Mouse (Mus musculus) lung, embryonic 16.5 days (tissue): ENCODE results near the gene Osbpl10. TPM values are rescaled to one million over a fixed set of nuclear protein-coding genes. Genes with fewer than 3 reads are reported as not detected.
A peak's percentile ranks its signal among the peaks of the same experiment; 100 is the strongest.

Experiments
- ATAC-seq: fragments of 200-750 bp; cut with Nextera tagmentation; 2 replicates; pipeline ENCODE4 v1.8.0; 2017; ENCODE audit warnings: low read depth, mild to moderate bottlenecking, moderate library complexity
- H3K27ac ChIP-seq: fragments of 300-500 bp; sonication (generic); 2 replicates; pipeline ENCODE4 v1.5.1; 2014; ENCODE audit warnings: mild to moderate bottlenecking, control low read depth, low read length
- H3K27me3 ChIP-seq: fragments of 300-500 bp; sonication (generic); 2 replicates; pipeline ENCODE4 v1.6.1; 2014; ENCODE audit warnings: low read depth, low read length, mixed read lengths; ENCODE audit not compliant: control insufficient read depth, insufficient read depth
- H3K36me3 ChIP-seq: fragments of 300-500 bp; sonication (generic); 2 replicates; pipeline ENCODE4 v1.6.1; 2014; ENCODE audit warnings: low read length; ENCODE audit not compliant: control insufficient read depth, insufficient read depth
- H3K4me1 ChIP-seq: fragments of 300-500 bp; sonication (generic); replicated peaks from 2 replicates; pipeline ENCODE4 v1.6.1; 2014; ENCODE audit warnings: low read length, mixed read lengths; ENCODE audit not compliant: control insufficient read depth, insufficient read depth
- H3K4me2 ChIP-seq: fragments of 300-500 bp; sonication (generic); 2 replicates; pipeline ENCODE4 v1.6.1; 2014; ENCODE audit warnings: low read depth, low read length, control low read depth
- H3K4me3 ChIP-seq: fragments of 300-500 bp; sonication (generic); 2 replicates; pipeline ENCODE4 v1.5.1; 2014; ENCODE audit warnings: mild to moderate bottlenecking, low read length, control low read depth
- H3K9ac ChIP-seq: fragments of 300-500 bp; sonication (generic); 2 replicates; pipeline ENCODE4 v1.6.1; 2014; ENCODE audit warnings: low read length, control low read depth
- H3K9me3 ChIP-seq: fragments of 300-500 bp; sonication (generic); 2 replicates; pipeline ENCODE4 v1.6.1; 2016; ENCODE audit warnings: low read length; ENCODE audit not compliant: control insufficient read depth
- WGBS: fragments of 180-500 bp; shearing (Covaris S2); extraction: QIAGEN DNeasy Blood & Tissue Kit; methylation state at CpG from one replicate; pipeline ENCODE4 v1.1.7; 2014; 5-methylcytosine and 5-hydroxymethylcytosine counted together
- polyA plus RNA-seq: library from polyadenylated mRNA; unstranded; fragments of >200 nt; fragmentation: Nextera tagmentation; extraction: Ambion mirVana; gene quantifications from 2 replicates; pipeline ENCODE4 v1.2.1, GENCODE M21; 2015

The Osbpl10 gene
- polyA plus RNA-seq, 1 experiment from 2014 or later = 2.2 TPM

GRCm38 (mm10) chr9:114944642-114945041 lies 33.7 kb upstream of the Osbpl10 start:
- Histone ChIP-seq H3K36me3 (no peaks in the 10 kb centered on the region), H3K27ac (no peak overlapping the region), H3K9me3 (no peaks in the 10 kb centered on the region), H3K27me3 (no peaks in the 10 kb centered on the region), H3K4me1 (no peaks in the 10 kb centered on the region), H3K9ac (no peak overlapping the region), H3K4me2 (no peak overlapping the region), H3K4me3 (no peak overlapping the region)
- ATAC-seq = no peak
- WGBS = 90% methylated on average over 3 of the region's 3 CpGs

- H3K4me1 ChIP-seq = no peaks in the 10 kb centered on the region
These were observed 32.8 kb upstream of the Osbpl10 start for GRCm38 (mm10) chr9:114945576-114945975.

GRCm38 (mm10) chr9:114948395-114948794 lies 30.0 kb upstream of the Osbpl10 start:
- H3K9ac ChIP-seq = no peak overlapping the region
- no peaks in the 10 kb centered on the region for H3K4me1 ChIP-seq
- no peaks in the 10 kb centered on the region for H3K36me3 ChIP-seq
- no peaks in the 10 kb centered on the region for H3K9me3 ChIP-seq
- no peak overlapping the region for H3K4me3 ChIP-seq
- 36% methylated on average over 5 of the region's 5 CpGs for WGBS
- no peak overlapping the region for H3K4me2 ChIP-seq
- no peaks in the 10 kb centered on the region for H3K27me3 ChIP-seq
- ATAC-seq = 0 out of 2 replicates have a peak, but pooled peaks have one; percentile 43
- no peak overlapping the region for H3K27ac ChIP-seq

More at GRCm38 (mm10) chr9:114945576-114945975, 32.8 kb upstream of the Osbpl10 start:
- ATAC-seq = no peak
- Histone ChIP-seq H3K27me3 (no peaks in the 10 kb centered on the region), H3K4me3 (no peak overlapping the region), H3K9ac (no peak overlapping the region), H3K36me3 (no peaks in the 10 kb centered on the region), H3K4me2 (no peak overlapping the region), H3K9me3 (no peaks in the 10 kb centered on the region), H3K27ac (no peak overlapping the region)
- 81% methylated on average over 6 of the region's 6 CpGs for WGBS

GRCm38 (mm10) chr9:114952866-114953265 lies 25.5 kb upstream of the Osbpl10 start:
- 27% methylated on average over 1 of the region's 1 CpGs for WGBS
- Histone ChIP-seq H3K4me2 (no peak overlapping the region), H3K4me1 (no peaks in the 10 kb centered on the region), H3K4me3 (no peak overlapping the region), H3K36me3 (no peaks in the 10 kb centered on the region), H3K27me3 (no peaks in the 10 kb centered on the region), H3K27ac (no peak overlapping the region), H3K9me3 (no peaks in the 10 kb centered on the region), H3K9ac (no peak overlapping the region)
- no peak for ATAC-seq

- no peak for ATAC-seq
- Histone ChIP-seq H3K27me3 (no peaks in the 10 kb centered on the region), H3K4me1 (no peaks in the 10 kb centered on the region), H3K9ac (no peak overlapping the region), H3K27ac (no peak overlapping the region), H3K4me3 (no peak overlapping the region), H3K36me3 (no peaks in the 10 kb centered on the region), H3K4me2 (no peak overlapping the region), H3K9me3 (no peaks in the 10 kb centered on the region)
- WGBS = 90% methylated on average over 11 of the region's 11 CpGs
These were observed 23.0 kb upstream of the Osbpl10 start for GRCm38 (mm10) chr9:114955340-114955739.

GRCm38 (mm10) chr9:114956945-114957344 lies 21.4 kb upstream of the Osbpl10 start:
- Histone ChIP-seq H3K27me3 (no peaks in the 10 kb centered on the region), H3K27ac (no peak overlapping the region), H3K4me1 (no peaks in the 10 kb centered on the region), H3K4me3 (no peak overlapping the region), H3K9me3 (no peaks in the 10 kb centered on the region), H3K36me3 (no peaks in the 10 kb centered on the region), H3K9ac (no peak overlapping the region), H3K4me2 (no peak overlapping the region)
- peak; percentile 70; the same call in 1 of the 2 replicates for ATAC-seq
- WGBS = 36% methylated on average over 5 of the region's 5 CpGs

GRCm38 (mm10) chr9:114960043-114960789 lies 18.2 kb upstream of the Osbpl10 start:
- Histone ChIP-seq H3K27me3 (no peaks in the 10 kb centered on the region), H3K9me3 (no peaks in the 10 kb centered on the region), H3K4me2 (no peak overlapping the region), H3K4me3 (no peak overlapping the region), H3K9ac (no peak overlapping the region), H3K36me3 (no peaks in the 10 kb centered on the region), H3K27ac (no peak overlapping the region), H3K4me1 (no peaks in the 10 kb centered on the region)
- WGBS = 53% methylated on average over 4 of the region's 4 CpGs
- no peak for ATAC-seq

- no peak for ATAC-seq
- H3K4me1 ChIP-seq = no peaks in the 10 kb centered on the region
These were observed 17.5 kb upstream of the Osbpl10 start for GRCm38 (mm10) chr9:114960844-114961243.

GRCm38 (mm10) chr9:114964093-114964492 lies 14.3 kb upstream of the Osbpl10 start:
- Histone ChIP-seq H3K4me3 (no peak overlapping the region), H3K4me2 (no peak overlapping the region), H3K4me1 (no peaks in the 10 kb centered on the region), H3K36me3 (no peaks in the 10 kb centered on the region), H3K27ac (no peak overlapping the region), H3K9ac (no peak overlapping the region), H3K27me3 (no peaks in the 10 kb centered on the region), H3K9me3 (no peaks in the 10 kb centered on the region)
- ATAC-seq = no peak
- WGBS = 45% methylated on average over 3 of the region's 3 CpGs

More at GRCm38 (mm10) chr9:114960844-114961243, 17.5 kb upstream of the Osbpl10 start:
- Histone ChIP-seq H3K4me2 (no peak overlapping the region), H3K9ac (no peak overlapping the region), H3K36me3 (no peaks in the 10 kb centered on the region), H3K9me3 (no peaks in the 10 kb centered on the region), H3K27me3 (no peaks in the 10 kb centered on the region), H3K4me3 (no peak overlapping the region), H3K27ac (no peak overlapping the region)
- WGBS = 70% methylated on average over 6 of the region's 6 CpGs
